Mouse (Mus musculus): ENCODE data around the gene Kcnip1.

The Kcnip1 gene

GRCm38 (mm10) chr11:33670105-33670965 is 322.6 kb downstream of the Kcnip1 start:
- no peak for DNase-seq (ENCODE audit: low read depth, low spot score)

GRCm38 (mm10) chr11:33668376-33668775 is 324.6 kb downstream of the Kcnip1 start:
- no peak for DNase-seq (ENCODE audit: low read depth, low spot score)

GRCm38 (mm10) chr11:33663599-33663998 is 329.4 kb downstream of the Kcnip1 start:
- DNase-seq (ENCODE audit: low read depth, low spot score) = peak; percentile 51

GRCm38 (mm10) chr11:33660016-33660913 is 332.7 kb downstream of the Kcnip1 start:
- DNase-seq (ENCODE audit: low read depth, low spot score) = peak; percentile 91

- peak; percentile 91 for DNase-seq (ENCODE audit: low read depth, low spot score)
These were observed 336.9 kb downstream of the Kcnip1 start for GRCm38 (mm10) chr11:33655861-33656593.

- peak; percentile 67 for DNase-seq (ENCODE audit: low read depth, low spot score)
These were observed 337.7 kb downstream of the Kcnip1 start for GRCm38 (mm10) chr11:33655221-33655620.

- DNase-seq (ENCODE audit: low read depth, low spot score) = no peak
These were observed 338.5 kb downstream of the Kcnip1 start for GRCm38 (mm10) chr11:33654485-33654884.

- DNase-seq (ENCODE audit: low read depth, low spot score) = no peak
These were observed 343.6 kb downstream of the Kcnip1 start for GRCm38 (mm10) chr11:33649358-33649757.

- DNase-seq (ENCODE audit: low read depth, low spot score) = no peak
These were observed 355.8 kb downstream of the Kcnip1 start for GRCm38 (mm10) chr11:33637107-33637506.

GRCm38 (mm10) chr11:33627136-33627742 is 365.7 kb downstream of the Kcnip1 start:
- no peak for DNase-seq (ENCODE audit: low read depth, low spot score)

GRCm38 (mm10) chr11:33614218-33614617 is 378.7 kb downstream of the Kcnip1 start:
- peak; percentile 77 for DNase-seq (ENCODE audit: low read depth, low spot score)

- DNase-seq (ENCODE audit: low read depth, low spot score) = no peak
These were observed 385.2 kb downstream of the Kcnip1 start for GRCm38 (mm10) chr11:33607784-33608183.

- no peak for DNase-seq (ENCODE audit: low read depth, low spot score)
These were observed 389.8 kb downstream of the Kcnip1 start for GRCm38 (mm10) chr11:33603174-33603573.

- DNase-seq (ENCODE audit: low read depth, low spot score) = no peak
These were observed 394.0 kb downstream of the Kcnip1 start, which contains the start of gene D130052B06Rik for GRCm38 (mm10) chr11:33598986-33599385. D130052B06Rik (plus strand) TSS chr11:33599302.

- DNase-seq (ENCODE audit: low read depth, low spot score) = no peak
These were observed 396.3 kb downstream of the Kcnip1 start for GRCm38 (mm10) chr11:33596655-33597054.

- no peak for DNase-seq (ENCODE audit: low read depth, low spot score)
These were observed 400.1 kb downstream of the Kcnip1 start for GRCm38 (mm10) chr11:33592826-33593225.

- DNase-seq (ENCODE audit: low read depth, low spot score) = no peak
These were observed 402.2 kb downstream of the Kcnip1 start for GRCm38 (mm10) chr11:33590771-33591170.

GRCm38 (mm10) chr11:33586614-33587013 is 406.3 kb downstream of the Kcnip1 start:
- DNase-seq (ENCODE audit: low read depth, low spot score) = no peak

- DNase-seq (ENCODE audit: low read depth, low spot score) = no peak
These were observed 413.3 kb downstream of the Kcnip1 start for GRCm38 (mm10) chr11:33579621-33580020.
